Mouse (Mus musculus) forelimb bud, embryonic 11.5 days (tissue): ENCODE measurements at regions not wholly inside any gene's neighbourhood (a gene's known extent, or its start where the extent isn't known, plus 50 kb on each side); places are given as distances from the start of the nearest gene placed in this dataset.
"Not testable (repeated sequence)": the region's sequence is repeated elsewhere in the genome, so short reads cannot be mapped to it uniquely, and the experiment has no call there.

Experiments used
- DNase-seq: peaks from one replicate; pipeline ENCODE4 v3.0.0-alpha.2; 2012; ENCODE audit warnings: low read depth, low spot score

GRCm38 (mm10) chr9:41451738-41452137, 290.2 kb upstream of the Ubash3b start:
- DNase-seq: no peak

DNA sequence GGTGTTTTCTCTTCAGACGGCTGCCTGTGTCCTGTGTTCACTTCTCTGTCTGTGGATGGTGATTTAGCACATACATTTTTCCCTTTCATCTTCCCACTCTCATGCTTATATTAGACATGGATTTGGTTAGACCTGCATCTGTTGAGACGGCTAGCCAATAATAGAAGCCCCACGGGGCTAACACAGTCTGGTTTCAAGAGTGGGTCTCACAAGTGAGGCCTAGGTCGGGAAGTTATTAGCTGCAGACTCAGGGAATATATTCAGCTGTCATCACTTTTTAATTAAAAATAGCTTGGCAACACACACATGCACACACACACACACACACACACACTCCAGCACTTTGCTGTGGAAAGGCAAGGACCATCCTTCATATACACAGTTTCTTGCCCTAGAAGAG, 287.7 kb upstream of the Ubash3b start:
- DNase-seq: peak; percentile 73

GRCm38 (mm10) chr9:41447902-41448301, 286.4 kb upstream of the Ubash3b start:
- no peak for DNase-seq

GRCm38 (mm10) chr9:41447211-41447875, 285.8 kb upstream of the Ubash3b start:
- DNase-seq: peak; percentile 33

GRCm38 (mm10) chr9:41446431-41447203, 285.1 kb upstream of the Ubash3b start:
- peak; percentile 55 for DNase-seq

DNA sequence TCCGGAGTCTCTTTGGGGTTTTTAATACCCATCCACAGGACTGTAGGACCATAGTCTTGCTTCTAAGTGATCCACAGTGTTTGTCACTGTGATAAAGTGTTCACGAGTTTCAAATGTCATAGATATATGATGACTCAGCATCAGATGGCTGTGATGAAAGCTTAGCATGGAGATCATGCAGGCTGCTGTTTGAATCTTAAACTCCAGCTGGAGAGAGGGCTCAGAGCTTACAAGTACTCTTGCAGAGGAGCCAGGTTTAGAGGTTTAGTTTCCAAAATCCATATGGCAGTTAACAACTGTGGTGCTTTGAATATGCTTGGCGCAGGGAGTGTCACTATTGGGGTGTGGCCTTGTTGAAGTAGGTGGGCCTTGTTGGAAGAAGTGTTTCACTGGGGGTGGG, 280.9 kb upstream of the Ubash3b start:
- no peak for DNase-seq

GRCm38 (mm10) chr9:41439979-41440378, 278.5 kb upstream of the Ubash3b start:
- no peak for DNase-seq

- DNase-seq: no peak
Observed at GRCm38 (mm10) chr9:41438141-41438540, 276.6 kb upstream of the Ubash3b start.

GRCm38 (mm10) chr9:41430391-41431343, 269.2 kb upstream of the Ubash3b start:
- no peak for DNase-seq

DNA sequence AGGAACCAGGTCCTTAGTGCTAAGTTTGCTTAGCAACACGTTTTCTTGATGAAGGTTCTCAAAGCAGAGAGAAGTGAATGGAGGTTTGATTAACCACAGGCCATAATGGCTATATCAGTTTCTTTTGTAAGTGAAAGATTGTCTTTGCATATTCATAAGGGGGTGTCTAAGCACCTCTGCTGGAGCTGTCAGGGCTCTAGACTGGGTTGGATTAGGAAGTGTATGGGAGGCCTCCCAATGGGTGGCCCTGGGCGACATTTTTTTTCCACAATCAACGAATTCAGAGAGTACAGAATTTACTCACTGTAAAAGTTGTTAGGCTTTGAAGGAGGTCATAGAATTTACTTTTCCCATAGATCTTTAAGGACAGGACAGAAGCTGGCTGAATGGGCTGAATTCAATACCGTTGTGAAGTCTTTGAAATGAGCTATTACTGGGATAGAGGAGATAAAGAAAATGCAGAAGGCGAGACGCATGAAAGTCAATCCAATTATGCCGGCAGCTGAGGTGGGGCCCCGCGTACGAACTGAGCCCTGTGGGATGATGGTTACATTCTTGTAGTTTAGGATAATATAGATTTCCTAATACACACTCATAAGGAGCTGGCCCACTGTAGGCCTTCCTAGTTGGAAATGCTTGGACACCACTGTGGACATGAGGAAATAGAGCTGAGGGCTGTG, 268.4 kb upstream of the Ubash3b start:
- DNase-seq: no peak

GRCm38 (mm10) chr9:41429236-41429635, 267.7 kb upstream of the Ubash3b start:
- DNase-seq: no peak

GRCm38 (mm10) chr9:41426698-41427097, 265.2 kb upstream of the Ubash3b start:
- no peak for DNase-seq

- DNase-seq: no peak
Observed at GRCm38 (mm10) chr9:41425225-41425624, 263.7 kb upstream of the Ubash3b start.

- DNase-seq: no peak
Observed at GRCm38 (mm10) chr9:41413791-41414190, 252.3 kb upstream of the Ubash3b start.

DNA sequence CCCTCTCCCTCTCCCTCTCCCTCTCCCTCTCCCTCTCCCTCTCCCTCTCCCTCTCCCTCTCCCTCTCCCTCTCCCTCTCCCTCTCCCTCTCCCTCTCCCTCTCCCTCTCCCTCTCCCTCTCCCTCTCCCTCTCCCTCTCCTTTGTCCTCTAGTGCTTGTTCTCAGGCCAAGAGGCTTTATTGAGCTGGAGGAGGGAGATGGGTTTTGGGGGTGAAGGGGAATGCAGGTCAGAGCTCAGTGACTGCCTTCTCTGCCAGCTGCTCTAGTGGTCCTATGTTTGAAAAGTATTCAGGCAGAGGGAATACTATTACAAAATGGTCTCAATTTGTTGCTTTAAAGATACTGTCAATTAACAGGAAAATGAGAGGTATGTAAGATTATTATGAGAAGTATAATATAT, 251.6 kb upstream of the Ubash3b start:
- DNase-seq: not testable (repeated sequence)

- DNase-seq: no peak
Observed at GRCm38 (mm10) chr9:41412174-41412757, 250.8 kb upstream of the Ubash3b start.

GRCm38 (mm10) chr9:41408301-41408700, 246.8 kb upstream of the Ubash3b start:
- DNase-seq: peak; percentile 24

DNA sequence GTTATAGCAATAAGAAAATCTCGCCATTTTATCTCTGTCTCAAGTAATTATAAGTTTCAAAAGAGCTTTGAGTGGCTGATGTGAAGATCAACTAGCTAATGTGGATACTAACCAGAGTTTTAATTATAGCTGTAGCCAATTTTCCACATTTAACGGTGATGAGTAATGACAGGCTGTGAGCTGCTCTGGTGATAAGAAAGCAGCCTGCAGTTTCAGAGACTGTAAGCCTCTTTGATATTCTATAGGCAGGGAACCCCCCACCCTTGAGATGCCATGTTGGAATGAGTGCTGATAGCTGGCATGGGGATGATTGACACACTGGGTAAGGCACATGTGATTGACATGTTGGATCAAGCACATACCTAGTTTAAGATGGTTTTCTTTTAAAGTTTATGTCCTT, 245.6 kb upstream of the Ubash3b start:
- DNase-seq: no peak

- no peak for DNase-seq
Observed at GRCm38 (mm10) chr9:41402942-41403341, 241.4 kb upstream of the Ubash3b start.

GRCm38 (mm10) chr9:41400950-41401349, 239.5 kb upstream of the Ubash3b start:
- DNase-seq: no peak

DNA sequence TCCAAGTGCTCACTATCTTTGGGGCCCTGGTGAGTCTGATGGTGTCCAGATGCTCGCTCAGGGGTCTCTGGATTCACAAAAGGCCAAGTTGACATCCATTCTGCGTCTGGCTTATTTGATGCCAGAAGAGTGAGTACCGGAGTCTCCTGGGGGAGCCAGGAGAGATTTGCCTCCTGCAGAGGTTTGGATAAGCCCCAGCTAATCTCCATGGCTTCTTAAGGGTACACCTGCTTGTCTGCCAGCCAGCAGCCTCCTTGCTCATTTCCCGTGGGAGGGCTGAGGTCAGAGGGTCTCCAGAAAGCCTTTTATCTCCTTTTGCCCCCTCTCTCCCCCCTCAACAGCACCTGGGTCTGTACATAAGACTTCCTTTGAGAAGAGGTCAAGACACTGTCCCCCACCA, 234.0 kb upstream of the Ubash3b start:
- DNase-seq: peak; percentile 47
